Mouse (Mus musculus) hindbrain, embryonic 12.5 days (tissue): ENCODE measurements around the gene Lhx2. TPM values are rescaled to one million over a fixed set of nuclear protein-coding genes. Genes with fewer than 3 reads are reported as not detected.
A peak's percentile ranks its signal among the peaks of the same experiment; 100 is the strongest.

Source experiments
- ATAC-seq: fragments of 200-750 bp; cut with Nextera tagmentation; 2 replicates; pipeline ENCODE4 v1.8.0; 2017; ENCODE audit warnings: moderate TSS enrichment; ENCODE audit not compliant: low FRiP score
- H3K27ac ChIP-seq: fragments of 300-500 bp; sonication (generic); 2 replicates; pipeline ENCODE4 v1.5.1; 2016; ENCODE audit warnings: mild to moderate bottlenecking
- H3K27me3 ChIP-seq: fragments of 300-500 bp; sonication (generic); 2 replicates; pipeline ENCODE4 v1.6.1; 2016; ENCODE audit warnings: mild to moderate bottlenecking
- H3K36me3 ChIP-seq: fragments of 300-500 bp; sonication (generic); 2 replicates; pipeline ENCODE4 v1.6.1; 2016; ENCODE audit warnings: mild to moderate bottlenecking
- H3K4me1 ChIP-seq: fragments of 300-500 bp; sonication (generic); 2 replicates; pipeline ENCODE4 v1.6.1; 2016
- H3K4me2 ChIP-seq: fragments of 300-500 bp; sonication (generic); replicated peaks from 2 replicates; pipeline ENCODE4 v1.6.1; 2016; ENCODE audit warnings: mild to moderate bottlenecking
- H3K4me3 ChIP-seq: fragments of 300-500 bp; sonication (generic); 2 replicates; pipeline ENCODE4 v1.5.1; 2016; ENCODE audit warnings: mild to moderate bottlenecking
- H3K9ac ChIP-seq: fragments of 300-500 bp; sonication (generic); 2 replicates; pipeline ENCODE4 v1.6.1; 2016; ENCODE audit warnings: mild to moderate bottlenecking, moderate library complexity
- H3K9me3 ChIP-seq: fragments of 300-500 bp; sonication (generic); replicated peaks from 2 replicates; pipeline ENCODE4 v1.6.1; 2016; ENCODE audit warnings: mild to moderate bottlenecking
- WGBS: fragments of 180-500 bp; shearing (Covaris S2); methylation state at CpG from one replicate; pipeline ENCODE4 v1.1.7; 2016; 5-methylcytosine and 5-hydroxymethylcytosine counted together
- polyA plus RNA-seq: library from polyadenylated mRNA; unstranded; fragments of >200 nt; fragmentation: Nextera tagmentation; extraction: Ambion mirVana; gene quantifications from 2 replicates; pipeline ENCODE4 v1.2.1, GENCODE M21; 2016

The Lhx2 gene
- polyA plus RNA-seq, 1 experiment from 2014 or later: 31.2 TPM

GRCm38 (mm10) chr2:38355731-38356427, 16.8 kb downstream of the Lhx2 start:
- WGBS: 1% methylated on average over 19 of the region's 19 CpGs
- H3K4me1 ChIP-seq: peaks cover 27% of the 10 kb centered on the region
- no peak for ATAC-seq
- H3K27ac ChIP-seq: peak overlapping the region; percentile 49
- H3K4me3 ChIP-seq: peak overlapping the region; percentile 46
- no peaks in the 10 kb centered on the region for H3K36me3 ChIP-seq
- peak overlapping the region; percentile 55 for H3K9ac ChIP-seq
- H3K27me3 ChIP-seq: peaks cover 92% of the 10 kb centered on the region
- peak overlapping the region; percentile 49 for H3K4me2 ChIP-seq
- H3K9me3 ChIP-seq: no peaks in the 10 kb centered on the region

GRCm38 (mm10) chr2:38356428-38357260, 17.6 kb downstream of the Lhx2 start:
- Histone ChIP-seq H3K27ac (peak overlapping the region; percentile 49), H3K4me1 (peaks cover 20% of the 10 kb centered on the region), H3K36me3 (no peaks in the 10 kb centered on the region), H3K9ac (peak overlapping the region; percentile 55), H3K27me3 (peaks cover 92% of the 10 kb centered on the region), H3K4me3 (peak overlapping the region; percentile 46), H3K4me2 (peak overlapping the region; percentile 49), H3K9me3 (no peaks in the 10 kb centered on the region)
- ATAC-seq: 0 out of 2 replicates have a peak, but pooled peaks have one; percentile 6
- WGBS: under 1% methylated on average over 53 of the region's 53 CpGs

- H3K4me1 ChIP-seq: peaks cover 15% of the 10 kb centered on the region
- WGBS: under 1% methylated on average over 35 of the region's 35 CpGs
- ATAC-seq: peak; percentile 41
- H3K27ac ChIP-seq: peak overlapping the region; percentile 49
- H3K4me2 ChIP-seq: peak overlapping the region; percentile 49
- no peaks in the 10 kb centered on the region for H3K36me3 ChIP-seq
- H3K4me3 ChIP-seq: peak overlapping the region; percentile 46
- peak overlapping the region; percentile 55; the same call in 1 of the 2 replicates for H3K9ac ChIP-seq
- H3K9me3 ChIP-seq: no peaks in the 10 kb centered on the region
- H3K27me3 ChIP-seq: peaks cover 92% of the 10 kb centered on the region
Measured at GRCm38 (mm10) chr2:38357294-38358246, 18.5 kb downstream of the Lhx2 start.

GRCm38 (mm10) chr2:38358611-38359010, 19.5 kb downstream of the Lhx2 start:
- H3K27me3 ChIP-seq: peaks cover 92% of the 10 kb centered on the region
- 3% methylated on average over 3 of the region's 3 CpGs for WGBS
- H3K9me3 ChIP-seq: no peaks in the 10 kb centered on the region
- no peak overlapping the region for H3K4me3 ChIP-seq
- H3K36me3 ChIP-seq: no peaks in the 10 kb centered on the region
- H3K4me1 ChIP-seq: peaks cover 15% of the 10 kb centered on the region
- H3K9ac ChIP-seq: no peak overlapping the region
- no peak for ATAC-seq
- peak overlapping the region; percentile 49; the same call in 1 of the 2 replicates for H3K4me2 ChIP-seq
- H3K27ac ChIP-seq: no peak overlapping the region

- no peaks in the 10 kb centered on the region for H3K9me3 ChIP-seq
- H3K27me3 ChIP-seq: peaks cover 92% of the 10 kb centered on the region
- peaks cover 15% of the 10 kb centered on the region for H3K4me1 ChIP-seq
- H3K27ac ChIP-seq: no peak overlapping the region
- ATAC-seq: no peak
- no peak overlapping the region; the same call in 1 of the 2 replicates for H3K4me3 ChIP-seq
- under 1% methylated on average over 10 of the region's 10 CpGs for WGBS
- no peak overlapping the region for H3K9ac ChIP-seq
- H3K4me2 ChIP-seq: no peak overlapping the region
- no peaks in the 10 kb centered on the region for H3K36me3 ChIP-seq
Measured at GRCm38 (mm10) chr2:38359186-38359585, 20.1 kb downstream of the Lhx2 start.

- H3K4me2 ChIP-seq: no peak overlapping the region
- 4% methylated on average over 13 of the region's 13 CpGs for WGBS
- no peak for ATAC-seq
- no peaks in the 10 kb centered on the region for H3K9me3 ChIP-seq
- H3K4me1 ChIP-seq: peaks cover 12% of the 10 kb centered on the region
- peaks cover 92% of the 10 kb centered on the region for H3K27me3 ChIP-seq
- H3K36me3 ChIP-seq: no peaks in the 10 kb centered on the region
- H3K27ac ChIP-seq: no peak overlapping the region
- no peak overlapping the region for H3K4me3 ChIP-seq
- H3K9ac ChIP-seq: no peak overlapping the region
Measured at GRCm38 (mm10) chr2:38359811-38360210, 20.7 kb downstream of the Lhx2 start.

GRCm38 (mm10) chr2:38366222-38366621, 27.1 kb downstream of the Lhx2 start:
- Histone ChIP-seq H3K4me1 (peaks cover 4% of the 10 kb centered on the region), H3K4me3 (no peak overlapping the region), H3K36me3 (no peaks in the 10 kb centered on the region), H3K9me3 (no peaks in the 10 kb centered on the region), H3K27ac (no peak overlapping the region), H3K9ac (no peak overlapping the region), H3K4me2 (no peak overlapping the region), H3K27me3 (peaks cover 94% of the 10 kb centered on the region)
- ATAC-seq: no peak
- 61% methylated on average over 7 of the region's 7 CpGs for WGBS

- no peak overlapping the region for H3K4me2 ChIP-seq
- H3K9me3 ChIP-seq: no peaks in the 10 kb centered on the region
- H3K9ac ChIP-seq: no peak overlapping the region
- 25% methylated on average over 9 of the region's 9 CpGs for WGBS
- H3K4me1 ChIP-seq: peaks cover 4% of the 10 kb centered on the region
- ATAC-seq: no peak
- no peak overlapping the region for H3K27ac ChIP-seq
- peaks cover 90% of the 10 kb centered on the region for H3K27me3 ChIP-seq
- H3K4me3 ChIP-seq: no peak overlapping the region
- H3K36me3 ChIP-seq: no peaks in the 10 kb centered on the region
Measured at GRCm38 (mm10) chr2:38367023-38367422, 27.9 kb downstream of the Lhx2 start.

- H3K9me3 ChIP-seq: no peaks in the 10 kb centered on the region
- no peak overlapping the region for H3K4me2 ChIP-seq
- H3K9ac ChIP-seq: no peak overlapping the region
- WGBS: 54% methylated on average over 5 of the region's 5 CpGs
- no peaks in the 10 kb centered on the region for H3K36me3 ChIP-seq
- H3K4me1 ChIP-seq: peaks cover 4% of the 10 kb centered on the region
- peaks cover 90% of the 10 kb centered on the region for H3K27me3 ChIP-seq
- no peak overlapping the region for H3K4me3 ChIP-seq
- no peak overlapping the region for H3K27ac ChIP-seq
- ATAC-seq: no peak
Measured at GRCm38 (mm10) chr2:38367852-38368251, 28.8 kb downstream of the Lhx2 start.

GRCm38 (mm10) chr2:38368746-38369330, 29.8 kb downstream of the Lhx2 start:
- H3K36me3 ChIP-seq: no peaks in the 10 kb centered on the region
- no peak overlapping the region for H3K27ac ChIP-seq
- WGBS: 6% methylated on average over 31 of the region's 31 CpGs
- H3K4me3 ChIP-seq: peak overlapping the region; percentile 13; the same call in 1 of the 2 replicates
- H3K4me1 ChIP-seq: peaks cover 4% of the 10 kb centered on the region
- H3K27me3 ChIP-seq: peaks cover 90% of the 10 kb centered on the region
- no peak for ATAC-seq
- H3K9me3 ChIP-seq: no peaks in the 10 kb centered on the region
- H3K9ac ChIP-seq: no peak overlapping the region
- H3K4me2 ChIP-seq: peak overlapping the region; percentile 42

- Histone ChIP-seq H3K4me1 (peaks cover 15% of the 10 kb centered on the region), H3K36me3 (no peaks in the 10 kb centered on the region), H3K4me2 (peak overlapping the region; percentile 36), H3K9ac (no peak overlapping the region), H3K4me3 (no peak overlapping the region), H3K9me3 (no peaks in the 10 kb centered on the region), H3K27ac (no peak overlapping the region), H3K27me3 (peaks cover 92% of the 10 kb centered on the region)
- 3% methylated on average over 20 of the region's 20 CpGs for WGBS
- peak; percentile 15; the same call in 1 of the 2 replicates for ATAC-seq
Measured at GRCm38 (mm10) chr2:38375606-38376304, 36.7 kb downstream of the Lhx2 start.
